Mouse (Mus musculus): ENCODE results near the gene Pla2g12a.

- TF ChIP-seq CTCF (IDR thresholded peaks at IDR 0.05; ENCODE audit: low read depth) (no peak), EP300 (optimal IDR thresholded peaks at IDR 0.05) (no peak)
These were observed 51.9 kb downstream of the Pla2g12a start for GRCm38 (mm10) chr3:129930213-129930778.

Data from stomach, postnatal 0 days (tissue).